Mouse (Mus musculus): ENCODE measurements around the gene Smad5. TPM values are rescaled to one million over a fixed set of nuclear protein-coding genes. Genes with fewer than 3 reads are reported as not detected.

Gene Smad5
- polyA plus RNA-seq, 1 experiment, result 13.4 TPM

- no peaks in the 10 kb centered on the region for H3K4me1 ChIP-seq (ENCODE audit: control insufficient read depth, insufficient read depth, low read length)
- H3K27ac ChIP-seq (ENCODE audit: insufficient read depth, low read length), result no peak overlapping the region
- no peak for TF ChIP-seq POLR2A (IDR thresholded peaks at IDR 0.05; ENCODE audit: extremely low read depth, insufficient read depth, low read length)
- no peak for TF ChIP-seq CTCF (IDR thresholded peaks at IDR 0.05; ENCODE audit: extremely low read depth, insufficient read depth, low read length)
- H3K4me3 ChIP-seq (ENCODE audit: insufficient read depth, low read length), result no peak overlapping the region
Measured at GRCm38 (mm10) chr13:56678188-56678787, 24.5 kb upstream of the Smad5 start.

GRCm38 (mm10) chr13:56678826-56679504 lies 23.8 kb upstream of the Smad5 start:
- Histone ChIP-seq H3K27ac (ENCODE audit: insufficient read depth, low read length) (no peak overlapping the region), H3K4me3 (ENCODE audit: insufficient read depth, low read length) (no peak overlapping the region), H3K4me1 (ENCODE audit: control insufficient read depth, insufficient read depth, low read length) (no peaks in the 10 kb centered on the region)
- TF ChIP-seq POLR2A (IDR thresholded peaks at IDR 0.05; ENCODE audit: extremely low read depth, insufficient read depth, low read length), result no peak
- TF ChIP-seq CTCF (IDR thresholded peaks at IDR 0.05; ENCODE audit: extremely low read depth, insufficient read depth, low read length), result no peak

- Histone ChIP-seq H3K27ac (ENCODE audit: insufficient read depth, low read length) (no peak overlapping the region), H3K4me1 (ENCODE audit: control insufficient read depth, insufficient read depth, low read length) (no peaks in the 10 kb centered on the region), H3K4me3 (ENCODE audit: insufficient read depth, low read length) (no peak overlapping the region)
- TF ChIP-seq CTCF (IDR thresholded peaks at IDR 0.05; ENCODE audit: extremely low read depth, insufficient read depth, low read length) (no peak), POLR2A (IDR thresholded peaks at IDR 0.05; ENCODE audit: extremely low read depth, insufficient read depth, low read length) (no peak)
Measured at GRCm38 (mm10) chr13:56681924-56682323, 20.9 kb upstream of the Smad5 start.

GRCm38 (mm10) chr13:56682326-56682725 lies 20.5 kb upstream of the Smad5 start:
- TF ChIP-seq POLR2A (IDR thresholded peaks at IDR 0.05; ENCODE audit: extremely low read depth, insufficient read depth, low read length) (no peak), CTCF (IDR thresholded peaks at IDR 0.05; ENCODE audit: extremely low read depth, insufficient read depth, low read length) (no peak)

GRCm38 (mm10) chr13:56683306-56683705 lies 19.5 kb upstream of the Smad5 start:
- Histone ChIP-seq H3K4me3 (ENCODE audit: insufficient read depth, low read length) (no peak overlapping the region), H3K27ac (ENCODE audit: insufficient read depth, low read length) (no peak overlapping the region), H3K4me1 (ENCODE audit: control insufficient read depth, insufficient read depth, low read length) (no peaks in the 10 kb centered on the region)
- TF ChIP-seq POLR2A (IDR thresholded peaks at IDR 0.05; ENCODE audit: extremely low read depth, insufficient read depth, low read length) (no peak), CTCF (IDR thresholded peaks at IDR 0.05; ENCODE audit: extremely low read depth, insufficient read depth, low read length) (no peak)

More at GRCm38 (mm10) chr13:56682326-56682725, 20.5 kb upstream of the Smad5 start:
- Histone ChIP-seq H3K27ac (ENCODE audit: insufficient read depth, low read length) (no peak overlapping the region), H3K4me1 (ENCODE audit: control insufficient read depth, insufficient read depth, low read length) (no peaks in the 10 kb centered on the region), H3K4me3 (ENCODE audit: insufficient read depth, low read length) (no peak overlapping the region)

GRCm38 (mm10) chr13:56692011-56692410 lies 10.8 kb upstream of the Smad5 start:
- no peak overlapping the region for H3K4me3 ChIP-seq (ENCODE audit: insufficient read depth, low read length)
- H3K4me1 ChIP-seq (ENCODE audit: control insufficient read depth, insufficient read depth, low read length), result peaks cover 3% of the 10 kb centered on the region
- no peak overlapping the region for H3K27ac ChIP-seq (ENCODE audit: insufficient read depth, low read length)
- TF ChIP-seq POLR2A (IDR thresholded peaks at IDR 0.05; ENCODE audit: extremely low read depth, insufficient read depth, low read length) (no peak), CTCF (IDR thresholded peaks at IDR 0.05; ENCODE audit: extremely low read depth, insufficient read depth, low read length) (no peak)

GRCm38 (mm10) chr13:56692644-56693043 lies 10.2 kb upstream of the Smad5 start:
- H3K27ac ChIP-seq (ENCODE audit: insufficient read depth, low read length), result no peak overlapping the region
- no peak for TF ChIP-seq CTCF (IDR thresholded peaks at IDR 0.05; ENCODE audit: extremely low read depth, insufficient read depth, low read length)
- TF ChIP-seq POLR2A (IDR thresholded peaks at IDR 0.05; ENCODE audit: extremely low read depth, insufficient read depth, low read length), result no peak
- peaks cover 6% of the 10 kb centered on the region for H3K4me1 ChIP-seq (ENCODE audit: control insufficient read depth, insufficient read depth, low read length)
- no peak overlapping the region for H3K4me3 ChIP-seq (ENCODE audit: insufficient read depth, low read length)

GRCm38 (mm10) chr13:56695701-56696100 lies 7.1 kb upstream of the Smad5 start:
- no peak overlapping the region for H3K4me3 ChIP-seq (ENCODE audit: insufficient read depth, low read length)
- TF ChIP-seq CTCF (IDR thresholded peaks at IDR 0.05; ENCODE audit: extremely low read depth, insufficient read depth, low read length), result no peak
- no peak for TF ChIP-seq POLR2A (IDR thresholded peaks at IDR 0.05; ENCODE audit: extremely low read depth, insufficient read depth, low read length)
- no peak overlapping the region for H3K27ac ChIP-seq (ENCODE audit: insufficient read depth, low read length)
- peaks cover 6% of the 10 kb centered on the region for H3K4me1 ChIP-seq (ENCODE audit: control insufficient read depth, insufficient read depth, low read length)

GRCm38 (mm10) chr13:56696699-56697098 lies 6.1 kb upstream of the Smad5 start:
- TF ChIP-seq CTCF (IDR thresholded peaks at IDR 0.05; ENCODE audit: extremely low read depth, insufficient read depth, low read length) (no peak), POLR2A (IDR thresholded peaks at IDR 0.05; ENCODE audit: extremely low read depth, insufficient read depth, low read length) (no peak)
- no peak overlapping the region for H3K4me3 ChIP-seq (ENCODE audit: insufficient read depth, low read length)
- H3K27ac ChIP-seq (ENCODE audit: insufficient read depth, low read length), result no peak overlapping the region
- H3K4me1 ChIP-seq (ENCODE audit: control insufficient read depth, insufficient read depth, low read length), result peaks cover 6% of the 10 kb centered on the region

- no peak for TF ChIP-seq CTCF (IDR thresholded peaks at IDR 0.05; ENCODE audit: extremely low read depth, insufficient read depth, low read length)
- TF ChIP-seq POLR2A (IDR thresholded peaks at IDR 0.05; ENCODE audit: extremely low read depth, insufficient read depth, low read length), result no peak
Measured at GRCm38 (mm10) chr13:56697171-56697570, 5.6 kb upstream of the Smad5 start.

More at GRCm38 (mm10) chr13:56697171-56697570, 5.6 kb upstream of the Smad5 start:
- Histone ChIP-seq H3K27ac (ENCODE audit: insufficient read depth, low read length) (no peak overlapping the region), H3K4me1 (ENCODE audit: control insufficient read depth, insufficient read depth, low read length) (peaks cover 6% of the 10 kb centered on the region), H3K4me3 (ENCODE audit: insufficient read depth, low read length) (no peak overlapping the region)

Measured in cortical plate, adult 2 months (tissue).